Mouse (Mus musculus): ENCODE data around the gene Nanos3. TPM values are rescaled to one million over a fixed set of nuclear protein-coding genes. Genes with fewer than 3 reads are reported as not detected.

Nanos3 gene
- polyA plus RNA-seq, 1 experiment from 2014 or later, result 3.7 TPM

GRCm38 (mm10) chr8:84208381-84209380 is 23.7 kb upstream of the Nanos3 start:
- no peak overlapping the region for H3K4me3 ChIP-seq
- H3K27me3 ChIP-seq (ENCODE audit: poor library complexity, severe bottlenecking), result no peaks in the 10 kb centered on the region
- 43% methylated on average over 17 of the region's 17 CpGs for WGBS
- peaks cover 64% of the 10 kb centered on the region for H3K36me3 ChIP-seq (replicated peaks)
- peak overlapping the region; percentile 67 for H3K27ac ChIP-seq
- H3K9me3 ChIP-seq, result no peaks in the 10 kb centered on the region
- peaks cover 35% of the 10 kb centered on the region for H3K4me1 ChIP-seq
- DNase-seq (ENCODE audit: extremely low spot score, low spot score), result no peak

GRCm38 (mm10) chr8:84207811-84208210 is 22.8 kb upstream of the Nanos3 start:
- Histone ChIP-seq H3K4me3 (no peak overlapping the region), H3K36me3 (replicated peaks) (peaks cover 55% of the 10 kb centered on the region), H3K4me1 (peaks cover 44% of the 10 kb centered on the region), H3K27me3 (ENCODE audit: poor library complexity, severe bottlenecking) (peaks cover 5% of the 10 kb centered on the region), H3K27ac (peak overlapping the region; percentile 67), H3K9me3 (no peaks in the 10 kb centered on the region)
- WGBS, result 61% methylated on average over 7 of the region's 7 CpGs
- no peak for DNase-seq (ENCODE audit: extremely low spot score, low spot score)

- Histone ChIP-seq H3K27ac (no peak overlapping the region), H3K27me3 (ENCODE audit: poor library complexity, severe bottlenecking) (peaks cover 17% of the 10 kb centered on the region), H3K4me3 (no peak overlapping the region), H3K36me3 (replicated peaks) (peaks cover 43% of the 10 kb centered on the region), H3K9me3 (no peaks in the 10 kb centered on the region), H3K4me1 (peaks cover 55% of the 10 kb centered on the region)
- DNase-seq (ENCODE audit: extremely low spot score, low spot score), result no peak
- 81% methylated on average over 3 of the region's 3 CpGs for WGBS
These were observed 21.6 kb upstream of the Nanos3 start for GRCm38 (mm10) chr8:84206666-84207065.

GRCm38 (mm10) chr8:84205073-84205472 is 20.1 kb upstream of the Nanos3 start:
- WGBS, result 96% methylated on average over 5 of the region's 5 CpGs
- no peaks in the 10 kb centered on the region for H3K9me3 ChIP-seq
- no peak overlapping the region for H3K4me3 ChIP-seq
- no peak for DNase-seq (ENCODE audit: extremely low spot score, low spot score)
- no peak overlapping the region for H3K27ac ChIP-seq
- peaks cover 27% of the 10 kb centered on the region for H3K36me3 ChIP-seq (replicated peaks)
- peaks cover 64% of the 10 kb centered on the region for H3K4me1 ChIP-seq
- H3K27me3 ChIP-seq (ENCODE audit: poor library complexity, severe bottlenecking), result peaks cover 23% of the 10 kb centered on the region

GRCm38 (mm10) chr8:84203975-84204772 is 19.2 kb upstream of the Nanos3 start:
- H3K4me1 ChIP-seq, result peaks cover 69% of the 10 kb centered on the region
- WGBS, result 60% methylated on average over 13 of the region's 13 CpGs
- no peak for DNase-seq (ENCODE audit: extremely low spot score, low spot score)

GRCm38 (mm10) chr8:84202938-84203917 is 18.2 kb upstream of the Nanos3 start:
- Histone ChIP-seq H3K27ac (peak overlapping the region; percentile 85), H3K4me1 (peaks cover 69% of the 10 kb centered on the region), H3K4me3 (peak overlapping the region; percentile 69), H3K36me3 (replicated peaks) (peaks cover 14% of the 10 kb centered on the region), H3K27me3 (ENCODE audit: poor library complexity, severe bottlenecking) (peaks cover 28% of the 10 kb centered on the region), H3K9me3 (no peaks in the 10 kb centered on the region)
- DNase-seq (ENCODE audit: extremely low spot score, low spot score), result peak; percentile 67
- 12% methylated on average over 34 of the region's 34 CpGs for WGBS

More at GRCm38 (mm10) chr8:84203975-84204772, 19.2 kb upstream of the Nanos3 start:
- peaks cover 18% of the 10 kb centered on the region for H3K36me3 ChIP-seq (replicated peaks)
- H3K9me3 ChIP-seq, result no peaks in the 10 kb centered on the region
- H3K27me3 ChIP-seq (ENCODE audit: poor library complexity, severe bottlenecking), result peaks cover 28% of the 10 kb centered on the region
- peak overlapping the region; percentile 85 for H3K27ac ChIP-seq
- peak overlapping the region; percentile 69 for H3K4me3 ChIP-seq

- Histone ChIP-seq H3K4me1 (peaks cover 69% of the 10 kb centered on the region), H3K9me3 (no peaks in the 10 kb centered on the region), H3K27ac (no peak overlapping the region), H3K36me3 (replicated peaks) (peaks cover 14% of the 10 kb centered on the region), H3K27me3 (ENCODE audit: poor library complexity, severe bottlenecking) (peaks cover 28% of the 10 kb centered on the region), H3K4me3 (peak overlapping the region; percentile 69; the same call in 1 of the 2 replicates)
- DNase-seq (ENCODE audit: extremely low spot score, low spot score), result no peak
- WGBS, result 93% methylated on average over 9 of the region's 9 CpGs
These were observed 17.4 kb upstream of the Nanos3 start for GRCm38 (mm10) chr8:84202466-84202865.

GRCm38 (mm10) chr8:84201545-84202245 is 16.7 kb upstream of the Nanos3 start:
- Histone ChIP-seq H3K27me3 (ENCODE audit: poor library complexity, severe bottlenecking) (peaks cover 28% of the 10 kb centered on the region), H3K27ac (peak overlapping the region; percentile 94), H3K36me3 (replicated peaks) (peaks cover 10% of the 10 kb centered on the region), H3K4me3 (peak overlapping the region; percentile 69), H3K9me3 (no peaks in the 10 kb centered on the region), H3K4me1 (peaks cover 74% of the 10 kb centered on the region)
- 74% methylated on average over 15 of the region's 15 CpGs for WGBS
- no peak for DNase-seq (ENCODE audit: extremely low spot score, low spot score)

- Histone ChIP-seq H3K4me3 (peak overlapping the region; percentile 69), H3K36me3 (replicated peaks) (peaks cover 4% of the 10 kb centered on the region; the same call in 1 of the 2 replicates), H3K9me3 (no peaks in the 10 kb centered on the region), H3K27ac (peak overlapping the region; percentile 94), H3K4me1 (peaks cover 74% of the 10 kb centered on the region), H3K27me3 (ENCODE audit: poor library complexity, severe bottlenecking) (peaks cover 28% of the 10 kb centered on the region)
- 7% methylated on average over 57 of the region's 70 CpGs for WGBS
- DNase-seq (ENCODE audit: extremely low spot score, low spot score), result peak; percentile 49
These were observed 15.9 kb upstream of the Nanos3 start for GRCm38 (mm10) chr8:84200652-84201544.

- Histone ChIP-seq H3K27me3 (ENCODE audit: poor library complexity, severe bottlenecking) (peaks cover 28% of the 10 kb centered on the region), H3K4me3 (peak overlapping the region; percentile 69), H3K9me3 (no peaks in the 10 kb centered on the region), H3K4me1 (peaks cover 74% of the 10 kb centered on the region), H3K36me3 (replicated peaks) (peaks cover 4% of the 10 kb centered on the region; the same call in 1 of the 2 replicates), H3K27ac (peak overlapping the region; percentile 94)
- DNase-seq (ENCODE audit: extremely low spot score, low spot score), result no peak
- WGBS, result 28% methylated on average over 8 of the region's 8 CpGs
These were observed 15.1 kb upstream of the Nanos3 start for GRCm38 (mm10) chr8:84200126-84200555.
